Mouse (Mus musculus) MEL (cell line): ENCODE data around the gene Vmn2r105.
A peak's percentile ranks its signal among the peaks of the same experiment; 100 is the strongest.

ENCODE experiments used
- CHD1 ChIP-seq: IDR thresholded peaks from 2 replicates; pipeline ENCODE4 v1.6.1; 2012; ENCODE audit warnings: low read depth, mild to moderate bottlenecking, inconsistent platforms, low read length, improper control_type of control experiment
- CTCF ChIP-seq, 3 experiments: IDR thresholded peaks in 2 of 3; conservative IDR thresholded peaks in 1 of 3; 2 replicates each; pipeline ENCODE4 v1.5.1; 2011 to 2012; ENCODE audit warnings: low read length in 3 of 3, low read depth in 2 of 3, mild to moderate bottlenecking in 2 of 3, improper control_type of control experiment in 1 of 3, inconsistent platforms in 1 of 3, mixed read lengths in 1 of 3, moderate library complexity in 1 of 3; ENCODE audit not compliant: control insufficient read depth in 1 of 3, insufficient read depth in 1 of 3, poor library complexity in 1 of 3, severe bottlenecking in 1 of 3
- GABPA ChIP-seq: IDR thresholded peaks from 2 replicates; pipeline ENCODE4 v1.6.1; 2012; ENCODE audit warnings: low read depth, mild to moderate bottlenecking, inconsistent platforms, low read length, improper control_type of control experiment, moderate library complexity
- KAT2A ChIP-seq: conservative IDR thresholded peaks from 2 replicates; pipeline ENCODE4 v1.6.1; 2012; ENCODE audit warnings: low read depth, low read length, improper control_type of control experiment, inconsistent platforms
- MAX ChIP-seq: IDR thresholded peaks from 2 replicates; pipeline ENCODE4 v1.6.1; 2011; ENCODE audit warnings: low read length, improper control_type of control experiment
- MYC ChIP-seq: IDR thresholded peaks from 2 replicates; pipeline ENCODE4 v1.6.1; 2011; ENCODE audit warnings: low read depth, mild to moderate bottlenecking, low read length, improper control_type of control experiment, moderate library complexity
- POLR2A ChIP-seq, 2 experiments: IDR thresholded peaks; 2 replicates each; pipeline ENCODE4 v1.6.1; 2011 to 2012; ENCODE audit warnings: low read length in 2 of 2, mild to moderate bottlenecking in 2 of 2, control low read depth in 1 of 2, improper control_type of control experiment in 1 of 2, low read depth in 1 of 2, moderate library complexity in 1 of 2; ENCODE audit not compliant: control insufficient read depth in 1 of 2, insufficient read depth in 1 of 2, poor library complexity in 1 of 2
- RAD21 ChIP-seq: IDR thresholded peaks from 2 replicates; pipeline ENCODE4 v1.6.1; 2011; ENCODE audit warnings: mild to moderate bottlenecking, low read depth, low read length, improper control_type of control experiment
- RCOR1 ChIP-seq: IDR thresholded peaks from 2 replicates; pipeline ENCODE4 v1.6.1; 2012; ENCODE audit warnings: low read depth, mild to moderate bottlenecking, inconsistent platforms, low read length, improper control_type of control experiment
- ZKSCAN1 ChIP-seq: IDR thresholded peaks from 2 replicates; pipeline ENCODE4 v1.6.1; 2012; ENCODE audit warnings: low read depth, mild to moderate bottlenecking, inconsistent platforms, low read length, improper control_type of control experiment, moderate library complexity

DNA sequence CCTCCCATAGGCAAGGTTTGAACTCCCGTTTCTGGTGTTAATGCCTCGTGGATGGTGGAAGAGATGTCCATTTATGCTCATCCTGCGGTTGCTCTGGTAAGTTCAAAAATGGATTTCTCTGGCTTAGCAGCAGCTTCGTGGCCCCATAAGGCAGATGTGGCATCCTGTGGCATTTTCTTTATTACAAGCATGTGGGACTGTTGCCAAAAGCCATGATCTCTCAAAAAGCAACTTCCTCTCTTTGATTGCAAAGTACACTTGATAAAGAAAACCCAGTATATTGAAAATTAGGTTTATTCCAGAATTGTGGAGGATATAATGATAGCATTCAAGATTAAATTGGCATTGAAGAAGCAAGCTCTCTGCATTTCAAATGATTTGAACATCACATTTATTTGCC is 20.7 kb upstream of the Vmn2r105 start:
- TF ChIP-seq CTCF (IDR thresholded peaks at IDR 0.05 in 2 of 3, conservative IDR thresholded peaks at IDR 0.05 in 1 of 3; ENCODE audit: control insufficient read depth in 1 of 3, insufficient read depth in 1 of 3, low read depth in 2 of 3, low read length in 3 of 3, poor library complexity in 1 of 3, severe bottlenecking in 1 of 3) (no peak), MYC (no peak), KAT2A (no peak), RAD21 (no peak), GABPA (no peak), CHD1 (no peak), RCOR1 (peak; percentile 60; the same call in 1 of the 2 replicates), MAX (no peak), ZKSCAN1 (no peak), POLR2A (IDR thresholded peaks at IDR 0.05; ENCODE audit: control insufficient read depth in 1 of 2, insufficient read depth in 1 of 2, low read depth in 1 of 2, low read length in 2 of 2, poor library complexity in 1 of 2) (no peak)
